Mouse (Mus musculus) bone marrow macrophage, adult 2 months (primary cell): ENCODE results near the gene Wdhd1. TPM values are rescaled to one million over a fixed set of nuclear protein-coding genes. Genes with fewer than 3 reads are reported as not detected.

Source experiments
- H3K27ac ChIP-seq: 2 replicates; pipeline ENCODE4 v1.5.1; 2012; ENCODE audit warnings: low read depth, low read length; ENCODE audit not compliant: insufficient read depth
- H3K4me1 ChIP-seq: 2 replicates; pipeline ENCODE4 v1.6.1; 2012; ENCODE audit warnings: low read length; ENCODE audit not compliant: control insufficient read depth, insufficient read depth
- H3K4me3 ChIP-seq: 2 replicates; pipeline ENCODE4 v1.5.1; 2012; ENCODE audit warnings: mild to moderate bottlenecking, low read length, moderate library complexity; ENCODE audit not compliant: insufficient read depth
- CTCF ChIP-seq: IDR thresholded peaks from 2 replicates; pipeline ENCODE4 v1.5.1; 2012; ENCODE audit warnings: low read depth, mild to moderate bottlenecking, low read length, moderate library complexity
- POLR2A ChIP-seq: IDR thresholded peaks from 2 replicates; pipeline ENCODE4 v1.6.1; 2012; ENCODE audit warnings: mild to moderate bottlenecking, low read depth, low read length, borderline replicate concordance
- polyA plus RNA-seq: library from polyadenylated mRNA; stranded (reverse); fragments of >200 nt; gene quantifications from 2 replicates; pipeline ENCODE4 v1.2.4, GENCODE M21; 2012; ENCODE audit not compliant: missing spikeins, insufficient read depth, insufficient read length

Gene Wdhd1
- polyA plus RNA-seq, 1 experiment, result 16.7 TPM

DNA sequence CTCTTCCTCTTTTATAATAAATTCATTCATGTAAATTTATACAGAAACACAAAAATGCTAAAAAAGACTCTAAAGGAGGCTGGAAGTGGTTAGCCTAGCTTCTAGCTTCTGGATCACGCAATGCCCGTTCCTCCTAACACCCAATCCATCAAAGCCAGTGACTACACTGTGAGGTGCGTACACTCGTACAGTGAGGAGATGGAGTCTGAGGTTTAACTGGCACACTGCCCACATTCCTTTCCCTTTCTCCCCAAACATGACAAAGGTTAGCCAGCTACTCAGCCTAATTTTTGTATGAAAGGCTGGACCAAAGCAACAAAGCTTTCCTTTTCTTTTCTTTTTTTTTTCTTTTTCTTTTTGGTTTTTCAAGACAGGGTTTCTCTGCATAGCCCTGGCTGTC lies 33.9 kb downstream of the Wdhd1 start:
- Histone ChIP-seq H3K27ac (no peak overlapping the region), H3K4me3 (no peak overlapping the region), H3K4me1 (no peaks in the 10 kb centered on the region)
- no peak for TF ChIP-seq CTCF

GRCm38 (mm10) chr14:47241046-47241445 lies 35.6 kb downstream of the Wdhd1 start:
- no peak overlapping the region for H3K4me3 ChIP-seq
- no peak for TF ChIP-seq CTCF
- no peak for TF ChIP-seq POLR2A
- no peak overlapping the region for H3K27ac ChIP-seq
- H3K4me1 ChIP-seq, result no peaks in the 10 kb centered on the region

DNA sequence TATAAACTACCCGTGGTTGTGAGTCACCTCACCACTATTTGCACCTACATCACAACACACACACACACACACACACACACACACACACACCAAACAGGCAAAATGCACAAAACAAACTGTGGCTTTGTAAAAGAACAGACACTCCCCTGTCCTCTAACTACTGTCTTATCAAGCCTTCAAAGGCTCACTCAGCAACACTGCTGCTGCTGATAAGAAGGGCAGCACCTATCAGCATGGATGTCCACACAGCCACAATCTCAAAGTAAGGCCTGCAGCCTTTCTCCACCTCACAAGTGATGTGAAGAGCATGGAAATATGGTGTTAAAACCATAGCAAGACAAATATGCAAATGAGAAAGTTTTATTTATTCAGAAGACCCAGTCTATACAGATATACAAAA lies 36.1 kb downstream of the Wdhd1 start:
- no peak overlapping the region for H3K27ac ChIP-seq
- no peak overlapping the region for H3K4me3 ChIP-seq
- TF ChIP-seq POLR2A (no peak), CTCF (no peak)
- H3K4me1 ChIP-seq, result no peaks in the 10 kb centered on the region

GRCm38 (mm10) chr14:47237286-47237685 lies 39.4 kb downstream of the Wdhd1 start:
- TF ChIP-seq POLR2A (no peak), CTCF (no peak)
- H3K4me1 ChIP-seq, result no peaks in the 10 kb centered on the region
- no peak overlapping the region for H3K27ac ChIP-seq
- H3K4me3 ChIP-seq, result no peak overlapping the region

- Histone ChIP-seq H3K27ac (no peak overlapping the region), H3K4me1 (no peaks in the 10 kb centered on the region), H3K4me3 (no peak overlapping the region)
- TF ChIP-seq POLR2A, result no peak
- TF ChIP-seq CTCF, result no peak
Measured at GRCm38 (mm10) chr14:47236491-47236890, 40.2 kb downstream of the Wdhd1 start.

DNA sequence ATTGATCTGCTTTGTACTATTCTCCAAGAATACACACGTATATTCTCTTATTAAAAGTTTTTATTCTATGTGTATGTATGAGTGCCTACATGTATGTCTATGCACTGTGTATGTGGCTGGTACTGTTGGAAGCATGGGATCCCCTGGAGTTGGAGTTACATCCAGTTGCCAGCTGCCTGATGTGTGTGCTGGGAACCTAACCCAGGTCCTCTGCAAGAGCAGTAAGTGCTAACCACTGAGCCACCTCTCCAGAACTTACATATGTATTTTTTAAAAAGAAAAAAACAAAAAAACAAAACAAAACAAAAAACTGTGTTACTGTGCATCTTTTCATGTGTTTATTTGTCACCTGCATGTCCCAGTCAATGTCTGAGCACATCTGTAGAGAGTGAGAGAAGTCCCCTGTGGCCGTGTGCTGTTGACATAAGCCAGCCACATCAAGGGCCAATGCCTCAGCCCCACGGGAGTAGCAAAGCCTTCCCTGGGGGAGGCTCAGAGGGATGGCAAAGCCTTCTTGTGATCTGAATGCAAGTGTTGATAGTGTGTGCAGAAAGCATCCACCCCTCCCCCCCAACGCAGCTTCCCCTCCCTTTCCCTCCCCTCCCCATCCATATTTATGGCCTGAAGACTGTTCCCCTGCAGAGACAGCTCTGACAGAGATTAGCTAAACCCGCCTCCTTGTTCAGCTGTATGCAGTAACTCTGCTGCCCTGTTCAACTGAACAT lies 42.0 kb downstream of the Wdhd1 start:
- no peak overlapping the region for H3K27ac ChIP-seq
- TF ChIP-seq CTCF, result no peak
- TF ChIP-seq POLR2A, result no peak

DNA sequence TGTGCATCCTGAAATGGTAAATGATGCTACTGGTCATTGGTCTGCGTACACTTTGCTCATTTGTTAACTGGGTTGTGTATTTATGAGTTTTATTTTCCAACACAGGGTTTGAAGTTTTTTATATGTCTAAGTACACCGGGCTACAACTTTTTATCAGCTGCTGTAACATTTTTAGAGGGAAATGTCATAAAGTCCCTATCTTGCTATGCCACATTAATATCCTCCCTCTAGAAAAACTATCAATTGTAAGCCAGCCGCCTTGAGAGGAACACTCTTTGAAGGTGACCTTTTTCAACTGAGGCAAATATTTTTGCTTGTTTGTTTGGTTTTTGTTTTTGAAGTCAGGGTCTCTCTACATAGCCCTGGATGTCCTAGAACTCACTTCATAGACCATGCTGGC lies 42.6 kb downstream of the Wdhd1 start:
- no peaks in the 10 kb centered on the region for H3K4me1 ChIP-seq
- TF ChIP-seq POLR2A (no peak), CTCF (no peak)
- no peak overlapping the region for H3K27ac ChIP-seq
- no peak overlapping the region for H3K4me3 ChIP-seq

More for the DNA sequence above, 42.0 kb downstream of the Wdhd1 start:
- no peak overlapping the region for H3K4me3 ChIP-seq
- no peaks in the 10 kb centered on the region for H3K4me1 ChIP-seq

- no peak overlapping the region for H3K4me3 ChIP-seq
- no peak overlapping the region for H3K27ac ChIP-seq
- no peaks in the 10 kb centered on the region for H3K4me1 ChIP-seq
- TF ChIP-seq POLR2A (no peak), CTCF (no peak)
Measured at GRCm38 (mm10) chr14:47233602-47234001, 43.1 kb downstream of the Wdhd1 start.

DNA sequence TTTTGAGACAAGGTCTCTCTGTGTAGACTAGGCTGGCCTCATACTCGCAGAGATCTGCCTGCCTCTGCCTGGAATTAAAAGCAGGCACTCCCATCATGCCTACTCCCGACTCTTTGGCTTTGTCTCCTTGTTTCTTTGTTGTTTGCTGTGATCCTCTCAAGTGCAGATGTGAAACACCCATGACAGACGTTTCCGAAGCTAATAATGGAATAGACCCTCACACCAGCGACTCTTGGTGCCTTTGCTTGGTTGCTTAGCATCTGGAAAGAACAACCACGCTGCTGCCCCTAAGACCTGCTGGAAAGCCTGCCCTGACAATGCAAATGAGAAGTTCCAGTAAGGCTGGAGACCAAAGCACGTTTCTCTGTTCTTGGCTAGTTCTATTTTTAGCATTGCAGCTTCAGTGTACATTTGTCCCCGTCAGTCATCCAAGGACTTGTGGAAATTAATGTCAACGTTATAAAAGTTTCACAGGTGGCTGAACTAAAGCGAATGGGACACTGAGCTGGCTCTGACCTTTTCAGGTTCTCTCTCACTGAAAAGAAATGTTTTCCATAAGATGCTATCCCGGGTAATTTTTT lies 46.8 kb downstream of the Wdhd1 start:
- TF ChIP-seq CTCF (no peak), POLR2A (no peak)
- H3K4me1 ChIP-seq, result no peaks in the 10 kb centered on the region
- H3K4me3 ChIP-seq, result no peak overlapping the region
- H3K27ac ChIP-seq, result no peak overlapping the region

DNA sequence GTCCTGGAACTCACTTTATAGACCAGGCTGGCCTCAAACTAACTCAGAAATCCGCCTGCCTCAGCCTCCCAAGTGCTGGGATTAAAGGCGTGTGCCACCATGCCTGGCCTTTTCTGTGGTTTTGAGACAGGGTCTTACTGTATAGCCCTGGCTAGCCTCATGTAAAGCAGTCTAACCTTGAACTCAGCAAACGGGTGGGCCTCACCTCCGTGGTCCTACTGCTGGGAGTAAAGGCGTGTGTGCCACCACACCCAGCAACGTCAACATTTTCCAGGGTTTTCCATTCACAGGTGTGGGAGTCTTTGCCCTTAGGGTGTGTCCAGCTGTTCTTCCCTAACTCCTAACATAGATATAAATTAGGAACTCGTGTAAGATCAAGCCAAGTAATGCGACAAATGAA lies 50.7 kb downstream of the Wdhd1 start:
- no peak overlapping the region for H3K4me3 ChIP-seq

More for the DNA sequence above, 50.7 kb downstream of the Wdhd1 start:
- Histone ChIP-seq H3K4me1 (no peaks in the 10 kb centered on the region), H3K27ac (no peak overlapping the region)
- TF ChIP-seq POLR2A (no peak), CTCF (no peak)
